Mouse (Mus musculus) limb, embryonic 13.5 days (tissue): ENCODE data around the gene Glrb. TPM values are rescaled to one million over a fixed set of nuclear protein-coding genes. Genes with fewer than 3 reads are reported as not detected.

Experiments used
- ATAC-seq: fragments of 200-750 bp; cut with Nextera tagmentation; 2 replicates; pipeline ENCODE4 v1.8.0; 2017; ENCODE audit warnings: low read depth, moderate number of reproducible peaks, moderate TSS enrichment; ENCODE audit not compliant: low FRiP score
- H3K27ac ChIP-seq: fragments of 300-500 bp; sonication (generic); 2 replicates; pipeline ENCODE4 v1.5.1; 2015; ENCODE audit warnings: inconsistent platforms, mild to moderate bottlenecking, moderate library complexity
- H3K27me3 ChIP-seq: fragments of 300-500 bp; sonication (generic); 2 replicates; pipeline ENCODE4 v1.6.1; 2015; ENCODE audit warnings: mild to moderate bottlenecking, inconsistent platforms
- H3K36me3 ChIP-seq: fragments of 300-500 bp; sonication (generic); 2 replicates; pipeline ENCODE4 v1.6.1; 2015; ENCODE audit warnings: inconsistent platforms, mild to moderate bottlenecking, moderate library complexity
- H3K4me1 ChIP-seq: fragments of 300-500 bp; sonication (generic); 2 replicates; pipeline ENCODE4 v1.6.1; 2015; ENCODE audit warnings: inconsistent platforms
- H3K4me2 ChIP-seq: fragments of 300-500 bp; sonication (generic); replicated peaks from 2 replicates; pipeline ENCODE4 v1.6.1; 2015; ENCODE audit warnings: inconsistent platforms, mild to moderate bottlenecking, moderate library complexity
- H3K4me3 ChIP-seq: fragments of 300-500 bp; sonication (generic); 2 replicates; pipeline ENCODE4 v1.5.1; 2015; ENCODE audit warnings: moderate library complexity, mild to moderate bottlenecking, inconsistent platforms
- H3K9ac ChIP-seq: fragments of 300-500 bp; sonication (generic); 2 replicates; pipeline ENCODE4 v1.6.1; 2015; ENCODE audit warnings: mild to moderate bottlenecking, inconsistent platforms
- H3K9me3 ChIP-seq: fragments of 300-500 bp; sonication (generic); 2 replicates; pipeline ENCODE4 v1.6.1; 2016; ENCODE audit warnings: inconsistent platforms
- WGBS: fragments of 180-500 bp; shearing (Covaris S2); methylation state at CpG from one replicate; pipeline ENCODE4 v1.1.7; 2015; 5-methylcytosine and 5-hydroxymethylcytosine counted together
- polyA plus RNA-seq: library from polyadenylated mRNA; unstranded; fragments of >200 nt; fragmentation: Nextera tagmentation; extraction: Ambion mirVana; gene quantifications from 2 replicates; pipeline ENCODE4 v1.2.1, GENCODE M21; 2015

The Glrb gene
- polyA plus RNA-seq: 21.4 and 22.7 TPM in 2 replicates

- Histone ChIP-seq H3K27ac (peak within 1 kb of the TSS; percentile 61; the same call in 1 of the 2 replicates), H3K9ac (peak within 1 kb of the TSS; percentile 91), H3K9me3 (no peaks in the 10 kb centered on the region; the same call in 1 of the 2 replicates), H3K4me2 (peak within 1 kb of the TSS; percentile 80), H3K27me3 (no peaks in the 10 kb centered on the region), H3K4me3 (peak within 1 kb of the TSS; percentile 79), H3K36me3 (peaks cover under 1% of the 10 kb centered on the region), H3K4me1 (peaks cover 4% of the 10 kb centered on the region)
- WGBS: under 1% methylated on average over 56 of the region's 76 CpGs
- ATAC-seq: peak; percentile 92
Measured at GRCm38 (mm10) chr3:80913111-80913778, at the start of gene Glrb. TSS of gene Glrb (minus strand) at chr3:80913660.

GRCm38 (mm10) chr3:80959965-80960364 lies 46.5 kb upstream of the Glrb start:
- no peaks in the 10 kb centered on the region for H3K36me3 ChIP-seq
- H3K27ac ChIP-seq: no peak overlapping the region
- H3K4me1 ChIP-seq: peaks cover 8% of the 10 kb centered on the region; the same call in 1 of the 2 replicates
- H3K4me2 ChIP-seq: no peak overlapping the region
- no peak overlapping the region for H3K4me3 ChIP-seq
- no peak overlapping the region for H3K9ac ChIP-seq
- ATAC-seq: no peak
- no peaks in the 10 kb centered on the region for H3K27me3 ChIP-seq
- H3K9me3 ChIP-seq: no peaks in the 10 kb centered on the region

GRCm38 (mm10) chr3:80958591-80958990 lies 45.1 kb upstream of the Glrb start:
- H3K4me3 ChIP-seq: no peak overlapping the region
- no peaks in the 10 kb centered on the region for H3K27me3 ChIP-seq
- H3K9ac ChIP-seq: no peak overlapping the region
- no peak overlapping the region for H3K4me2 ChIP-seq
- peak overlapping the region; percentile 2; the same call in 1 of the 2 replicates for H3K27ac ChIP-seq
- WGBS: 22% methylated on average over 1 of the region's 1 CpGs
- no peaks in the 10 kb centered on the region for H3K36me3 ChIP-seq
- peaks cover 8% of the 10 kb centered on the region; the same call in 1 of the 2 replicates for H3K4me1 ChIP-seq
- H3K9me3 ChIP-seq: no peaks in the 10 kb centered on the region
- ATAC-seq: peak; percentile 28; the same call in 1 of the 2 replicates

GRCm38 (mm10) chr3:80913779-80914284 lies 372 bp upstream of the Glrb start:
- Histone ChIP-seq H3K27ac (0 out of 2 replicates have a peak overlapping the region, but pooled peaks have one; percentile 61), H3K9ac (peak overlapping the region; percentile 91), H3K4me1 (peaks cover 4% of the 10 kb centered on the region), H3K4me2 (peak overlapping the region; percentile 80), H3K27me3 (no peaks in the 10 kb centered on the region), H3K36me3 (no peaks in the 10 kb centered on the region), H3K4me3 (peak overlapping the region; percentile 79), H3K9me3 (no peaks in the 10 kb centered on the region; the same call in 1 of the 2 replicates)
- 21% methylated on average over 6 of the region's 6 CpGs for WGBS
- no peak; the same call in 1 of the 2 replicates for ATAC-seq

- WGBS: 77% methylated on average over 5 of the region's 5 CpGs
- no peak overlapping the region for H3K9ac ChIP-seq
- H3K36me3 ChIP-seq: no peaks in the 10 kb centered on the region
- H3K4me2 ChIP-seq: no peak overlapping the region
- H3K9me3 ChIP-seq: no peaks in the 10 kb centered on the region
- no peaks in the 10 kb centered on the region for H3K27me3 ChIP-seq
- peaks cover 7% of the 10 kb centered on the region for H3K4me1 ChIP-seq
- no peak overlapping the region for H3K4me3 ChIP-seq
- no peak for ATAC-seq
- peak overlapping the region; percentile 3; the same call in 1 of the 2 replicates for H3K27ac ChIP-seq
Measured at GRCm38 (mm10) chr3:80894745-80895480, 18.5 kb downstream of the Glrb start.

- no peak for ATAC-seq
- Histone ChIP-seq H3K4me3 (no peak overlapping the region), H3K36me3 (no peaks in the 10 kb centered on the region), H3K27ac (no peak overlapping the region), H3K4me1 (peaks cover 7% of the 10 kb centered on the region), H3K9ac (no peak overlapping the region), H3K4me2 (no peak overlapping the region), H3K27me3 (no peaks in the 10 kb centered on the region), H3K9me3 (no peaks in the 10 kb centered on the region)
- WGBS: 90% methylated on average over 5 of the region's 5 CpGs
Measured at GRCm38 (mm10) chr3:80894328-80894727, 19.1 kb downstream of the Glrb start.

- no peak overlapping the region for H3K27ac ChIP-seq
- H3K36me3 ChIP-seq: no peaks in the 10 kb centered on the region
- no peak for ATAC-seq
- no peak overlapping the region for H3K4me3 ChIP-seq
- H3K4me2 ChIP-seq: no peak overlapping the region
- H3K27me3 ChIP-seq: no peaks in the 10 kb centered on the region
- H3K4me1 ChIP-seq: peaks cover 7% of the 10 kb centered on the region
- H3K9ac ChIP-seq: no peak overlapping the region
- no peaks in the 10 kb centered on the region for H3K9me3 ChIP-seq
- WGBS: 35% methylated on average over 4 of the region's 4 CpGs
Measured at GRCm38 (mm10) chr3:80893055-80893690, 20.3 kb downstream of the Glrb start.

GRCm38 (mm10) chr3:80891087-80891486 lies 22.4 kb downstream of the Glrb start:
- Histone ChIP-seq H3K27me3 (no peaks in the 10 kb centered on the region), H3K9ac (no peak overlapping the region), H3K27ac (no peak overlapping the region), H3K4me2 (no peak overlapping the region), H3K4me3 (no peak overlapping the region), H3K9me3 (no peaks in the 10 kb centered on the region), H3K4me1 (peaks cover 16% of the 10 kb centered on the region), H3K36me3 (no peaks in the 10 kb centered on the region)
- 34% methylated on average over 4 of the region's 4 CpGs for WGBS
- no peak for ATAC-seq

DNA sequence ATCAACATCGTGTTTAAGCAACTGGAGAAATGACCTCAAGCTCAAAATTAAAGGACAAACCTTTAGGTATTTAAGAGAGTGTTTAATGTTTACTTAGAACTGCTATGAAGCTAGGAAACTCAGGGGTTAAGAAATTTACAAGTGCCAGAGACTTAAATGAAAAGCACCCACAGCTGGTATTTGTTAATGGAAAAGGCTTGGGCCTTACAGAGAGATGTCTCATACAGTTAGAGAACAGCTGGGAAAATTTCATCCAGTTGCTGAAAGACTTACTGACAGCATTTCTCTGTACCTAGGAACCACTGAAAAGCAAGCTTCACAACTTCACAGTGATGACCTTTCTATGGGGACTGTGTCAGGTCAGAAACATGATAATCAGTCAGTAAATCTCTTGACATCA lies 28.3 kb downstream of the Glrb start:
- WGBS: 8% methylated on average over 1 of the region's 1 CpGs
- no peak overlapping the region for H3K4me3 ChIP-seq
- peak overlapping the region; percentile 73 for H3K27ac ChIP-seq
- H3K4me1 ChIP-seq: peaks cover 36% of the 10 kb centered on the region
- H3K27me3 ChIP-seq: no peaks in the 10 kb centered on the region
- H3K9me3 ChIP-seq: no peaks in the 10 kb centered on the region
- H3K9ac ChIP-seq: no peak overlapping the region
- H3K4me2 ChIP-seq: no peak overlapping the region
- H3K36me3 ChIP-seq: peaks cover 7% of the 10 kb centered on the region; the same call in 1 of the 2 replicates
- peak; percentile 55; the same call in 1 of the 2 replicates for ATAC-seq

DNA sequence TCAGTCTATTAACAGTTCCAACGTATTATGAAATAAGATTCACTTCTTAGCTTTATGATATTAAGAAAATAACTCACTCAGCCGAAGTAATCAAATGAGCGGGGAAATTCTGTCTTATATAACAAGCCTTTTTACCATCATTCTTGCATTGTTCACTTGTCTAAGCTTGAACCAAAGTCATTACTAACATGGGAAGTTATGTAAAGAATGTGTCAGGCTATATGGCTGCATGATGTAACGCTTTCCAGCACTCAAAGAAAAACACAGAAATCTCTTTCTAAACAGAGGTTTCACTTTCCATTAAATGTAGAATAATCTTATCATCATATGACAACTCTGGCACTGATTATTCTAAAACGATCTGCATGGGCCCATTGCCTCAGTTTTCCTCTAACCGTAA lies 29.9 kb downstream of the Glrb start:
- H3K4me2 ChIP-seq: no peak overlapping the region
- no peak for ATAC-seq
- H3K4me1 ChIP-seq: peaks cover 42% of the 10 kb centered on the region
- H3K36me3 ChIP-seq: peaks cover 7% of the 10 kb centered on the region; the same call in 1 of the 2 replicates
- H3K9ac ChIP-seq: no peak overlapping the region
- H3K27ac ChIP-seq: 0 out of 2 replicates have a peak overlapping the region, but pooled peaks have one; percentile 73
- H3K27me3 ChIP-seq: no peaks in the 10 kb centered on the region
- no peak overlapping the region for H3K4me3 ChIP-seq
- WGBS: 55% methylated on average over 6 of the region's 6 CpGs
- H3K9me3 ChIP-seq: no peaks in the 10 kb centered on the region

- peaks cover 43% of the 10 kb centered on the region for H3K4me1 ChIP-seq
- H3K9me3 ChIP-seq: no peaks in the 10 kb centered on the region
- H3K9ac ChIP-seq: no peak overlapping the region
- peaks cover 7% of the 10 kb centered on the region; the same call in 1 of the 2 replicates for H3K36me3 ChIP-seq
- H3K4me3 ChIP-seq: no peak overlapping the region
- no peak overlapping the region for H3K4me2 ChIP-seq
- no peak overlapping the region for H3K27ac ChIP-seq
- H3K27me3 ChIP-seq: no peaks in the 10 kb centered on the region
- WGBS: 72% methylated on average over 6 of the region's 6 CpGs
- no peak for ATAC-seq
Measured at GRCm38 (mm10) chr3:80880660-80881293, 32.7 kb downstream of the Glrb start.
